Mouse (Mus musculus) granulocyte monocyte progenitor cell, adult 5-6 weeks (primary cell): ENCODE measurements around the gene Zbtb45. TPM values are rescaled to one million over a fixed set of nuclear protein-coding genes. Genes with fewer than 3 reads are reported as not detected.

Experiments
- ATAC-seq: replicated peaks from 2 replicates; pipeline ENCODE4 v1.8.0; 2016; ENCODE audit warnings: mild to moderate bottlenecking, moderate TSS enrichment, inconsistent platforms; ENCODE audit not compliant: poor library complexity, severe bottlenecking
- total RNA-seq, 2 experiments: library from RNA; stranded (forward) in 1 of 2; stranded (reverse) in 1 of 2; fragments of 200-712, 200-1000 nt in 1 of 2; fragments of >200 nt in 1 of 2; fragmentation: Nextera tagmentation in 1 of 2; gene quantifications; 2 replicates each; pipeline ENCODE4 v1.2.3; 2014 to 2017

The Zbtb45 gene
- total RNA-seq, 2 experiments from 2014 or later = 4.9 to 8.5 TPM

- ATAC-seq = peak; percentile 51
Measured at GRCm38 (mm10) chr7:13034148-13034977, 24.5 kb upstream of the Zbtb45 start, which contains the start of gene Chmp2a. TSS of gene Chmp2a (minus strand) at chr7:13034807.

- ATAC-seq = no peak
Measured at GRCm38 (mm10) chr7:13033451-13034147, 23.8 kb upstream of the Zbtb45 start.

- ATAC-seq = no peak
Measured at GRCm38 (mm10) chr7:13032541-13032940, 22.7 kb upstream of the Zbtb45 start.

- ATAC-seq = no peak
Measured at GRCm38 (mm10) chr7:13031983-13032382, 22.1 kb upstream of the Zbtb45 start.

GRCm38 (mm10) chr7:13031069-13031468, 21.2 kb upstream of the Zbtb45 start:
- ATAC-seq = no peak

- ATAC-seq = no peak
Measured at GRCm38 (mm10) chr7:13028986-13029385, 19.2 kb upstream of the Zbtb45 start.

GRCm38 (mm10) chr7:13025511-13026112, 15.8 kb upstream of the Zbtb45 start:
- ATAC-seq = no peak

- ATAC-seq = peak; percentile 8
Measured at GRCm38 (mm10) chr7:13024805-13025204, 15.0 kb upstream of the Zbtb45 start.

- ATAC-seq = peak; percentile 68
Measured at GRCm38 (mm10) chr7:13023928-13024731, 14.3 kb upstream of the Zbtb45 start.

GRCm38 (mm10) chr7:13022773-13023535, 13.1 kb upstream of the Zbtb45 start:
- ATAC-seq = peak; percentile 71

- no peak for ATAC-seq
Measured at GRCm38 (mm10) chr7:13015217-13015616, 5.4 kb upstream of the Zbtb45 start.

GRCm38 (mm10) chr7:13014275-13014839, 4.5 kb upstream of the Zbtb45 start:
- no peak for ATAC-seq

GRCm38 (mm10) chr7:13013671-13014070, 3.8 kb upstream of the Zbtb45 start:
- no peak for ATAC-seq

- peak; percentile 88 for ATAC-seq
Measured at GRCm38 (mm10) chr7:13009143-13010004, 460 bp downstream of the Zbtb45 start.

GRCm38 (mm10) chr7:13007341-13008092, 2.3 kb downstream of the Zbtb45 start:
- no peak for ATAC-seq

- no peak for ATAC-seq
Measured at GRCm38 (mm10) chr7:13006531-13006930, 3.3 kb downstream of the Zbtb45 start.

- no peak for ATAC-seq
Measured at GRCm38 (mm10) chr7:13006011-13006410, 3.8 kb downstream of the Zbtb45 start.

GRCm38 (mm10) chr7:13003380-13003779, 6.5 kb downstream of the Zbtb45 start:
- no peak for ATAC-seq
